Mouse (Mus musculus) left cerebral cortex, postnatal 36 days (tissue): ENCODE data around the gene Fam198a. TPM values are rescaled to one million over a fixed set of nuclear protein-coding genes. Genes with fewer than 3 reads are reported as not detected.
A peak's percentile ranks its signal among the peaks of the same experiment; 100 is the strongest.
"Not testable (repeated sequence)": the region's sequence is repeated elsewhere in the genome, so short reads cannot be mapped to it uniquely, and the experiment has no call there.

ENCODE experiments used
- DNase-seq, 2 experiments: peaks; one replicate each; pipeline ENCODE4 v3.0.0; 2021 to 2022; ENCODE audit warnings: low spot score in 2 of 2, mixed read lengths in 1 of 2
- intact Hi-C: fragments of 180-260 bp; cut with DNase I; formaldehyde crosslinking; loops from one replicate; pipeline ENCODE4 v1.15.1; 2025
- total RNA-seq, 2 experiments: library from RNA; stranded (reverse); gene quantifications; 2 replicates each; pipeline ENCODE4 v1.2.3; 2021

The Fam198a gene
- total RNA-seq, 2 experiments from 2014 or later = 5.2 to 5.4 TPM

- DNase-seq = no peak
- intact Hi-C loops = no loop called here
Observed at GRCm38 (mm10) chr9:122008876-122009275, 58.1 kb downstream of the Fam198a start.

- intact Hi-C loops = no loop called here
- DNase-seq = no peak
Observed at GRCm38 (mm10) chr9:122010751-122011150, 60.0 kb downstream of the Fam198a start.

- no peak for DNase-seq
- intact Hi-C loops = no loop called here
Observed at GRCm38 (mm10) chr9:122012816-122013215, 62.0 kb downstream of the Fam198a start.

- DNase-seq = no peak
- intact Hi-C loops = no loop called here
Observed at GRCm38 (mm10) chr9:122013629-122014028, 62.8 kb downstream of the Fam198a start.

DNA sequence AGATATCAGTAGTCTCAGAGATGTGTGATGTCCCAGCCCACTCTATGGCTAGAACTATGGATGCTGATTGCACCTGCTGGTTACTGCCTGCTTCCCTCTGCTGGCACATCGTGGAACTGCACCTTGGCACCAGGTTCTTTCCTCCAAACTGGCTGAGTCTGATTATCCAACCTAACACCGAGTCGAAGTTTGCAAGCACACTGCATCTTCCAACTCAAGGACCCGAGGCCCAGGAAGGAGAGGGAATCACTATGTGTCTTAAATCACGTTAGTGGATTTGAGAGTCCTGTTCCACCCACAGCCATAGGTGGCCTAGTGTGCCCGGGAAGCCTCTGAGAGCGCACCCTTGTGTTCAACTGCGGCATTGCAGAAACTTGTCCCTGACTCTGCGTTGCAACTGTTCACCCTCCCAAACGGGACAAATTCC is 63.5 kb downstream of the Fam198a start:
- peak; percentile 58 to 72 for DNase-seq
- intact Hi-C loops = no loop called here

DNA sequence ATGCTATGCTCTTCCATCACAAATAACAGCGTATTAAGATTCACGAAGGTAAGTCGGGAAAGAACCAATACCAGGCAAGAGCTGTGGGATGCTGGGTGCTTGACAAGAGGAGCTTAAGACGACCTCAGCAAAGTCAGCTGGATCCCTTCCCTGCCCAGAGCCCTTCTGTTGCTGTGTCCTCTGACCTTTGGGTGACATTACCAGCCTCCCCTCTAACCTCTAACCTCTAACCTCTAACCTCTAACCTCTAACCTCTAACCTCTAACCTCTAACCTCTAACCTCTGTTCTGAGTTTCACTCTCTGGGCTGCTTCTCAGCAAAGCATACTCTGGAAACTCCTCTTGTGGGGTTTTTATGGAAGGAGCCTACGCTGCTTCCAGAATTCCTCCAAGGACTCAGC is 67.3 kb downstream of the Fam198a start:
- DNase-seq = no peak
- intact Hi-C loops = loop anchor here (1.0 kb wide), 1 partner anchor 167 kb away; no protein-coding TSS in a partner anchor

DNA sequence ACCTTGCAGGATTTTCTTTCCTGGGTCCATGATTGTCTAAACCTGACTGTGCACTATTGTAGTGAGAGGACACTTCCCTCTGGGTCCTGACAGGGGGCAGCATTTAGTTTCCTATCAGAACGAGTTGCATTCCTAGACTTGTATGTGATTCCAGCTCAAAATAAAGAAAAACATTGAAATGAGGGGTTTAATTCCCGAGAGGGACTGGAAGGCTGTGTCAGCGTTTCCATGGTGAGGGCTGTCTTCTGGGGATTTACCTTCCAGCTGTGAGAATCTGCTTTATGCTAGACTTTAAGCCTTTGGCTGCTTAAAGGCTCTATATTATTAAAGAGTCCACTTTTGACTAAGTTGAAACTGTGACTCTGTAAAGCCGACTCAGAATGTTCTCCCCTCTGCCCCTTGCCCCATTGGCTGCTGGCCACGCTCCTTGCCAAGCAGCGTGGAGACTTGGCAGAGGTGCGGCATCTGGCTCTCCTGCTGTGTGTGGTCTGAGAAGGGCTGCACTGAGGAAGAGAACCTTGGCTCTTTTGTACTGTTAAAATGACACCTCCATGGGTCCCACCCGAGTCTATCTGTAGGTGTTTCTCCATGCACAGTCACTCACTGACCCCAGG is 68.1 kb downstream of the Fam198a start:
- DNase-seq = no peak
- intact Hi-C loops = loop anchor here (1.0 kb wide), 1 partner anchor 166 kb away; no protein-coding TSS in a partner anchor

GRCm38 (mm10) chr9:122020321-122020720 is 69.5 kb downstream of the Fam198a start:
- no peak for DNase-seq
- intact Hi-C loops = loop anchor here (5.0 kb wide), 1 partner anchor 97 kb away; the partner anchor contains the start of gene Snrk

- intact Hi-C loops = loop anchor here (5.0 kb wide), 1 partner anchor 96 kb away; the partner anchor contains the start of gene Snrk
- not testable (repeated sequence) for DNase-seq
Observed at GRCm38 (mm10) chr9:122021171-122021570, 70.4 kb downstream of the Fam198a start.

DNA sequence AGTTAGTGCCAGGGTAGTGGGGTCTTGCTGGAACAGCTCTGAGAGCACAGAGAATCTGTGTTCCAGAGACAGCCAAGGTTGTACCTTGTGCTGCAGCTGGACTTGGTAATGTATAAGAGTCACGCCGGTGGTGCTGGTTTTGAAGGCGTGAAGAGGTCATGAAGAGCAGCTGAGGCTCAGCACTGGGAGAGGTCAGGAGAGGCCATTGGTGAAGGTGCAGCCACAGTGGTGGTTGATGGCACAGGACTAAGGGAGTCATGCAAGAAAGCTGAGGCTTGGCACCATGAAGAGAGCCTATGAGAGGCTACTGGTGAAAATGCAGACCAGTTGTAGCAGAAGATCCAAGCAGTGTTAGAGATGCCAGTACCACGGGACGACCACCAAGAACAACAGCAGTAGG is 70.8 kb downstream of the Fam198a start:
- intact Hi-C loops = loop anchor here (5.0 kb wide), 1 partner anchor 96 kb away; the partner anchor contains the start of gene Snrk
- DNase-seq = no peak

DNA sequence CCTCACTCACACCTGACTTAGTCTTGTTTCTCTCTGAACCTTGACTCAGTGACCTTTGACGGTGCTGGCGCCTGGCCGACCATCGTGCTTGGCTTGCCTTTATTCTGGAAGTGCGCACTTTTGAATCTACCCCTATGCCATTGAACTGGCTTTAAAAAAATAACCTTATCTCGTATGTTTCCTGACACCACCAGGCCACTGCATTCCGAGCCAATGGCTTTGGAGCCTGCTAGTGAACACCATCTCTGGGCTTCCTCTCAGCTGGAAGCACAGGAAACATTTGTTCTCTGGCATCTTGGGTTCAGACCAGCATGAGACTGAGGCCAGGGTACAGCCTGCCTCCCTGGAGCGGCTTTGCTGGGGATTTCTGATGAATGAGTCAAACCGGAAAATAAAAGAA is 72.0 kb downstream of the Fam198a start:
- no peak for DNase-seq
- intact Hi-C loops = loop anchor here (5.0 kb wide), 1 partner anchor 95 kb away; the partner anchor contains the start of gene Snrk

DNA sequence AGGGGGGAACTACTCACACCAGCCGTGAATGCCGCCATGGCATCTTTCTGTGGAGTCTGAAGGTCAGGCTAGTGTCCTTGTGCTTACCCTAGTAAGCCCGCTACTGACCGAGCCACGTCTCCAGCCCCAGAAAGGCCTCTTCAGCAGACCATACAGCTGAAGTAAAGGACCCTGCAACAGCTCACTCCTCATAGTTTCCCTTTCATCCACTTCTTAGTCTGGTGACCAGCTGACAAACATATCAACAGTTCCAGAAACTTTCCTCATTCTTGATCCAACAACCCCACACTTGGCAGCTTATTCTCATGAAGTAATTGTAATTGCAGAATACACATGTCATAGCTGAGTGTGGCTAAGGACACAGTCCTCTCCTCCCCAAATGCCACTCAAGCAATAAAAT is 73.1 kb downstream of the Fam198a start:
- intact Hi-C loops = loop anchor here (5.0 kb wide), 1 partner anchor 93 kb away; the partner anchor contains the start of gene Snrk
- no peak for DNase-seq

DNA sequence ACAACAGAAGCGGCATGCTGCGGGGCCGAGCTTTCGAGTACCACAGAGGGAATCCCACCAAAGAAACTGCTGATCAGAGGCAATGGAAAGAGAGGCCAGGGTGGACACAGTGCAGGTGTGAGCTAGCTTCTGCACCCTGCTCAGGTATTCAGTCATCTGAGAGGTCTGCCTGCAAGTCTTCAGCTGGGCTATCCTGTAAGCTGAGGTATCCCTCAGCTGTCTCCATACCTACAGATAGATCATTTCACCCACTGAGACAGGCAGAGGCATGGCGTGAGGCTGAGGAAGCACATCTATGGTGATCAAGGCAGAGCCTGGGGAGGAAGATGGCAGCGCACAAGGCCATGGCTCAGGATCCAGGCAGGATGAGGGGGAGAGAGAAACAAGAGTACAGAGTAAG is 73.6 kb downstream of the Fam198a start:
- intact Hi-C loops = loop anchor here (5.0 kb wide), 1 partner anchor 93 kb away; the partner anchor contains the start of gene Snrk
- no peak for DNase-seq

DNA sequence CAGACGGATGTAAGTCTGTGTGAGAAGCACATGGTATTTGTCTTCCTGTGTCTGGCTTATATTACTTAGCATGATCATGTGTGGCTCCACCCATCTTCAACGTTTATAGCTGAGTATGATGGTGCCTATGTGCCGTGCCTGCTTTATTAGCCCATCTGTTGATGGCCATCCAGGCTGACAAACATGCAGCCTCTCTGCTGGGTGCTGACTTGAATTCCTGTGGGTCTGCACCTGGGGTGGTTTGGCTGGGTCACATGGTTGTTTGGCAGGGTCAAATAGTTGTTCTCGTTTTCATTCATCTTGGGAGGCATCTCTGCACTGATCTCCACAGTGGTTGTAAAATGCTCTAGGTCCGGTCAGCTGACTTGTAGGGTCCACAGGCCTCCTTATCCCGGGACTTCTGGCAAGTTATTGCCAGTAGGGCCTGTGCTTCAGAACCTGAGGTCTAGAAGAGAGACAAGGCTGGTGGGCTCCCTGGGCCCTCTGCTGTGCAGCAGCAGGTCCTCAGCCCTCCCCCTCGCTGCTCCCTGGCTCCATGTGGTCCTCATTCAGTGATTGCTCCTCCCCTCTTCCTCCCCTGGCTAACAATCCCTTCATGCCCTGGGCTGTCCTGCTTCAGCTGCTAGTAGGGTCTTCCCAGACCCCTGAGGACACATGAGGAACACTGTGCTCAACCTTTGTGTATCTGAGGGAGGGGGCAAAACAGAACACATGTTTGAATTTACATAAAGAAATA is 75.2 kb downstream of the Fam198a start:
- DNase-seq = no peak
- intact Hi-C loops = no loop called here

GRCm38 (mm10) chr9:122027081-122027913 is 76.5 kb downstream of the Fam198a start:
- intact Hi-C loops = no loop called here
- DNase-seq = no peak

GRCm38 (mm10) chr9:122027914-122028745 is 77.3 kb downstream of the Fam198a start:
- intact Hi-C loops = no loop called here
- DNase-seq = no peak

DNA sequence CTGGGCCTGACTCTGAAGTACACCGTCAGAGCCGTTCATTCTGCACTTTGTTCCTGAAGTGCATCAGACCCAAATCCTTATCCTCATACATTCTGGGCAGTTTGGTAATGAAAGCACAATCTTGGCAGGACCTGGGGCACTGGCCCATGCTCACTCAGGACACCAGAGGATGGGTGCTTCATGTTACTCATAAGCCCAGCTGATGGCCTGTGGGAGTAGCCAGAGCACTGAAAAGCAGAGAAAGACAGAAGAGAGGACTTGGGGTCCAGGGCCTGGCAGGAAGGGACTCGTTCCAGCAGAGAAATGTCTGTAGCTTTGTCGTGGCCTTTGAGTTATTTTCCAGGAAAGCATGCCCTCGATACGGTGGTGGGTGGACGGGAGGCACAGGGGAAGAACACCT is 79.0 kb downstream of the Fam198a start:
- no peak for DNase-seq
- intact Hi-C loops = loop anchor here (5.0 kb wide), 1 partner anchor 38 kb away; no protein-coding TSS in a partner anchor
